Mouse (Mus musculus): ENCODE measurements at regions not wholly inside any gene's neighbourhood (a gene's known extent, or its start where the extent isn't known, plus 50 kb on each side); places are given as distances from the start of the nearest gene placed in this dataset.

GRCm38 (mm10) chr16:76232680-76233079, 140.9 kb downstream of the Nrip1 start:
- no peaks in the 10 kb centered on the region for H3K9me3 ChIP-seq (replicated peaks; ENCODE audit: control insufficient read depth, low read length)

GRCm38 (mm10) chr16:76232174-76232573, 141.5 kb downstream of the Nrip1 start:
- TF ChIP-seq CTCF (IDR thresholded peaks at IDR 0.05; ENCODE audit: low read depth) (no peak), EP300 (IDR thresholded peaks at IDR 0.05; ENCODE audit: low read depth) (no peak)
- H3K4me2 ChIP-seq (ENCODE audit: low read depth, low read length): no peak overlapping the region
- H3K36me3 ChIP-seq (replicated peaks; ENCODE audit: control insufficient read depth, insufficient read depth, low read length): no peaks in the 10 kb centered on the region
- H3K27ac ChIP-seq (ENCODE audit: low read depth): no peak overlapping the region
- no peak overlapping the region for H3K9ac ChIP-seq (replicated peaks; ENCODE audit: low read depth, low read length)
- DNase-seq (ENCODE audit: low spot score) (no peak), ATAC-seq (ENCODE audit: insufficient read depth, low read depth) (no peak)
- H3K4me1 ChIP-seq (ENCODE audit: control insufficient read depth, insufficient read depth): no peaks in the 10 kb centered on the region; the same call in 1 of the 2 replicates
- no peak overlapping the region for H3K4me3 ChIP-seq (ENCODE audit: low read depth, low read length)
- WGBS: 28% methylated on average over 3 of the region's 3 CpGs
- H3K27me3 ChIP-seq (ENCODE audit: control insufficient read depth, insufficient read depth, low read length): no peaks in the 10 kb centered on the region
- no peaks in the 10 kb centered on the region for H3K9me3 ChIP-seq (replicated peaks; ENCODE audit: control insufficient read depth, low read length)

More at GRCm38 (mm10) chr16:76232680-76233079, 140.9 kb downstream of the Nrip1 start:
- H3K4me2 ChIP-seq (ENCODE audit: low read depth, low read length): no peak overlapping the region
- no peaks in the 10 kb centered on the region for H3K27me3 ChIP-seq (ENCODE audit: control insufficient read depth, insufficient read depth, low read length)
- no peak overlapping the region for H3K4me3 ChIP-seq (ENCODE audit: low read depth, low read length)
- no peak overlapping the region for H3K9ac ChIP-seq (replicated peaks; ENCODE audit: low read depth, low read length)
- TF ChIP-seq CTCF (IDR thresholded peaks at IDR 0.05; ENCODE audit: low read depth): no peak
- TF ChIP-seq EP300 (IDR thresholded peaks at IDR 0.05; ENCODE audit: low read depth): no peak
- H3K4me1 ChIP-seq (ENCODE audit: control insufficient read depth, insufficient read depth): no peaks in the 10 kb centered on the region; the same call in 1 of the 2 replicates
- no peaks in the 10 kb centered on the region for H3K36me3 ChIP-seq (replicated peaks; ENCODE audit: control insufficient read depth, insufficient read depth, low read length)
- DNase-seq (ENCODE audit: low spot score) (no peak), ATAC-seq (ENCODE audit: insufficient read depth, low read depth) (no peak)
- H3K27ac ChIP-seq (ENCODE audit: low read depth): no peak overlapping the region
- 70% methylated on average over 4 of the region's 4 CpGs for WGBS

- TF ChIP-seq EP300 (IDR thresholded peaks at IDR 0.05; ENCODE audit: low read depth) (no peak), CTCF (IDR thresholded peaks at IDR 0.05; ENCODE audit: low read depth) (no peak)
- ATAC-seq (ENCODE audit: insufficient read depth, low read depth) (no peak), DNase-seq (ENCODE audit: low spot score) (no peak)
- no peak overlapping the region for H3K4me2 ChIP-seq (ENCODE audit: low read depth, low read length)
- H3K4me1 ChIP-seq (ENCODE audit: control insufficient read depth, insufficient read depth): no peaks in the 10 kb centered on the region; the same call in 1 of the 2 replicates
- no peak overlapping the region for H3K27ac ChIP-seq (ENCODE audit: low read depth)
- WGBS: 66% methylated on average over 4 of the region's 4 CpGs
- H3K9me3 ChIP-seq (replicated peaks; ENCODE audit: control insufficient read depth, low read length): no peaks in the 10 kb centered on the region
- no peak overlapping the region for H3K4me3 ChIP-seq (ENCODE audit: low read depth, low read length)
- no peaks in the 10 kb centered on the region for H3K27me3 ChIP-seq (ENCODE audit: control insufficient read depth, insufficient read depth, low read length)
- H3K36me3 ChIP-seq (replicated peaks; ENCODE audit: control insufficient read depth, insufficient read depth, low read length): no peaks in the 10 kb centered on the region
- no peak overlapping the region for H3K9ac ChIP-seq (replicated peaks; ENCODE audit: low read depth, low read length)
Observed at GRCm38 (mm10) chr16:76230516-76231302, 142.9 kb downstream of the Nrip1 start.

- no peak overlapping the region for H3K4me2 ChIP-seq (ENCODE audit: low read depth, low read length)
- H3K9me3 ChIP-seq (replicated peaks; ENCODE audit: control insufficient read depth, low read length): no peaks in the 10 kb centered on the region
- H3K4me3 ChIP-seq (ENCODE audit: low read depth, low read length): no peak overlapping the region
- TF ChIP-seq EP300 (IDR thresholded peaks at IDR 0.05; ENCODE audit: low read depth): no peak
- no peak for TF ChIP-seq CTCF (IDR thresholded peaks at IDR 0.05; ENCODE audit: low read depth)
- H3K9ac ChIP-seq (replicated peaks; ENCODE audit: low read depth, low read length): no peak overlapping the region
- 66% methylated on average over 4 of the region's 4 CpGs for WGBS
- DNase-seq (ENCODE audit: low spot score) (no peak), ATAC-seq (ENCODE audit: insufficient read depth, low read depth) (no peak)
- no peaks in the 10 kb centered on the region for H3K36me3 ChIP-seq (replicated peaks; ENCODE audit: control insufficient read depth, insufficient read depth, low read length)
- H3K27ac ChIP-seq (ENCODE audit: low read depth): no peak overlapping the region
- H3K4me1 ChIP-seq (ENCODE audit: control insufficient read depth, insufficient read depth): no peaks in the 10 kb centered on the region; the same call in 1 of the 2 replicates
- H3K27me3 ChIP-seq (ENCODE audit: control insufficient read depth, insufficient read depth, low read length): no peaks in the 10 kb centered on the region
Observed at GRCm38 (mm10) chr16:76228451-76228850, 145.2 kb downstream of the Nrip1 start.

- WGBS: 57% methylated on average over 7 of the region's 7 CpGs
- Histone ChIP-seq H3K4me1 (ENCODE audit: control insufficient read depth, insufficient read depth) (no peaks in the 10 kb centered on the region), H3K4me2 (ENCODE audit: low read depth, low read length) (no peak overlapping the region), H3K4me3 (ENCODE audit: low read depth, low read length) (no peak overlapping the region), H3K27me3 (ENCODE audit: control insufficient read depth, insufficient read depth, low read length) (no peaks in the 10 kb centered on the region), H3K36me3 (replicated peaks; ENCODE audit: control insufficient read depth, insufficient read depth, low read length) (no peaks in the 10 kb centered on the region), H3K9ac (replicated peaks; ENCODE audit: low read depth, low read length) (no peak overlapping the region), H3K9me3 (replicated peaks; ENCODE audit: control insufficient read depth, low read length) (no peaks in the 10 kb centered on the region), H3K27ac (ENCODE audit: low read depth) (no peak overlapping the region)
- peak; percentile 51; the same call in 1 of the 2 replicates for ATAC-seq (ENCODE audit: insufficient read depth, low read depth)
- peak; percentile 33 for DNase-seq (ENCODE audit: low spot score)
- no peak for TF ChIP-seq CTCF (IDR thresholded peaks at IDR 0.05; ENCODE audit: low read depth)
- 0 out of 2 replicates have a peak, but pooled peaks have one; percentile 31 for TF ChIP-seq EP300 (IDR thresholded peaks at IDR 0.05; ENCODE audit: low read depth)
Observed at GRCm38 (mm10) chr16:76226446-76226845, 147.2 kb downstream of the Nrip1 start.

All from heart, postnatal 0 days (tissue).